Comparison of ENCODE assay signal across 26 mouse cellular contexts in the genomic region with DNA sequence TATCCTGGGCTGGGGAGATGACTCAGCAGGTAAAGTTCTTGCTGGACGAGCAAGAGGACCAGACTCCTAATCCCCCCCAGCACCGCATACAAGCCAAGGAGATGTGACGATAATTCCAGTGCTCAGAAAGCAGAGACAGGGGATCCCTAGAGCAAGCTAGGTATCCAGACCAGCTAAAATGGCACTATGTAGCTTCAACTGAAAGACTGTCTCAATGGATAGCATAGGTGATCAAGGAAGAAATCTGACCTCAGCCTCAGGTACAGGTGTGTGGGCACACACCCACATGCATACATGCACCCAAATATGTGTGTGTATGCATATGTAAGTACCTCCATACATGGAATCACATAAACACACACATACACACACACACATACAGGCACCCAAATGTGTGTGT.
"Had no signal": no experiment of that assay in that cellular context is flagged by ENCODE, and none has a peak within 500 bp of the region (broad histone marks: within the 10 kb centered on the region; RNA-seq: fewer than 3 reads in every experiment).

No protein-coding gene starts in this region.

- H3K36me3 ChIP-seq: heart, embryonic 13.5 days; heart, embryonic 15.5 days; hindbrain, embryonic 13.5 days; hindbrain, embryonic 15.5 days; kidney, embryonic 15.5 days; limb, embryonic 13.5 days; limb, embryonic 15.5 days had no signal

- H3K27ac ChIP-seq: heart, adult 2 months; heart, embryonic 13.5 days; heart, embryonic 15.5 days; hindbrain, embryonic 13.5 days; hindbrain, embryonic 15.5 days; hindbrain, postnatal 0 days; kidney, embryonic 15.5 days; kidney, postnatal 0 days; limb, embryonic 13.5 days; limb, embryonic 15.5 days had no signal

- H3K4me2 ChIP-seq: heart, embryonic 11.5 days; heart, embryonic 13.5 days; heart, embryonic 15.5 days; hindbrain, embryonic 13.5 days; hindbrain, embryonic 15.5 days; kidney, embryonic 15.5 days; limb, embryonic 13.5 days; limb, embryonic 15.5 days had no signal

- ATAC-seq: forebrain, postnatal 0 days; hindbrain, postnatal 0 days; intestine, embryonic 16.5 days had no signal

- DNase-seq: forebrain, postnatal 0 days; gastrocnemius, postnatal 14 days; gastrocnemius, postnatal 36 days; heart, adult 2 months; heart, postnatal 14 days; heart, postnatal 36 days; kidney, adult 11 months; kidney, adult 2 months; kidney, adult 9 months; kidney, postnatal 14 days; kidney, postnatal 36 days; layer of hippocampus, adult 9-11 months; layer of hippocampus, postnatal 36 days; left cerebral cortex, postnatal 4 days had no signal

- H3K9me3 ChIP-seq: heart, embryonic 13.5 days; heart, embryonic 15.5 days; hindbrain, embryonic 13.5 days; hindbrain, embryonic 15.5 days; kidney, embryonic 15.5 days; limb, embryonic 13.5 days; limb, embryonic 15.5 days had no signal

- H3K4me1 ChIP-seq: heart, embryonic 13.5 days; heart, embryonic 15.5 days; hindbrain, embryonic 13.5 days; hindbrain, embryonic 15.5 days; kidney, embryonic 15.5 days; limb, embryonic 13.5 days; limb, embryonic 15.5 days had no signal

- H3K4me3 ChIP-seq: heart, adult 2 months; heart, embryonic 13.5 days; heart, embryonic 15.5 days; hindbrain, embryonic 13.5 days; hindbrain, embryonic 15.5 days; kidney, embryonic 15.5 days; limb, embryonic 13.5 days; limb, embryonic 15.5 days had no signal

- H3K27me3 ChIP-seq: heart, embryonic 13.5 days; heart, embryonic 15.5 days; hindbrain, embryonic 13.5 days; hindbrain, embryonic 15.5 days; kidney, embryonic 15.5 days; limb, embryonic 13.5 days; limb, embryonic 15.5 days had no signal

- H3K9ac ChIP-seq: forebrain, postnatal 0 days; heart, embryonic 13.5 days; heart, embryonic 15.5 days; hindbrain, embryonic 13.5 days; hindbrain, embryonic 15.5 days; kidney, embryonic 15.5 days; limb, embryonic 13.5 days; limb, embryonic 15.5 days; liver, embryonic 14.5 days had no signal
